Mouse (Mus musculus) frontal cortex, postnatal 25 days (tissue): ENCODE measurements around the gene Serbp1.
A peak's percentile ranks its signal among the peaks of the same experiment; 100 is the strongest.

Source experiments
- DNase-seq, 2 experiments: peaks; one replicate each; pipeline ENCODE4 v3.0.0; 2022; ENCODE audit warnings: low spot score in 2 of 2

Gene Serbp1

DNA sequence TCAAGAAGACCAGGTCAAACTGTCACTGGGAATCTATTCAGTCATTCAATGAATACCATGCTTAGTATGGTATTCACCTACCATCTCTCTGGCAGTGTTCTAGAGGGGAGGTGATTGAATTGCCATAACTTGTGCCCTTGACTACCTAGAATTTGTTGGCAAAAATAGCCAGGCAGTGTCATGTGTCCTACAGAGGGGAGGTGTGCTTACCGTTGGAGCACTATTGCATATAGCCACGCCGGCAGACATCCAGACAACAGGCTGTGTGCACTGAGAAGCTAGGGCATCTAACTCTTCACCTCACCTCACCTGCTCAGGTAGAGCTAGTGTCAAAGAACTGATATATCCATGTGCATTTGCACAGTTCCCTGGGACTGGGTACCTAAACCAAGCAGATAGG, 63.3 kb downstream of the Serbp1 start:
- DNase-seq: no peak

DNA sequence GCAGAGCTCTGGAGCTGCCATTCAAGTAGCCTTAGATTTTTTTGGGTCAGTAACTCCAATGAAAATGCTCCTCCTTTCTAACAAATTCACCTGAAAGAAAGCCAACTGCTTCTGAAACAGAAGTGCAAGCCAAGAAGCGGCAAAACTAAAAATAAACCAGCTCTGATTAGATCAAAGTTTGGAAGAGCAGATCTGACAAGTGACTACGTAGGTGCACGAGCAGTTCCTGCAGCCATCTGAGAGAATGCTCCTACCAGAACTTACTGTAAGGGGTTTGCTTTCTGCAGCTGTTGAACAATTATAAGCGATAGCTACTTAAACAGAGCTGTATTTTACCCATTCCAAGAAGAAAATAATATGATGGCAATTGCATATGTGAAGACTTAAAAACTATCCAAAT, 64.5 kb downstream of the Serbp1 start:
- DNase-seq: no peak

GRCm38 (mm10) chr6:67303210-67303609, 65.2 kb downstream of the Serbp1 start:
- no peak for DNase-seq

GRCm38 (mm10) chr6:67308994-67309393, 71.0 kb downstream of the Serbp1 start:
- no peak for DNase-seq

DNA sequence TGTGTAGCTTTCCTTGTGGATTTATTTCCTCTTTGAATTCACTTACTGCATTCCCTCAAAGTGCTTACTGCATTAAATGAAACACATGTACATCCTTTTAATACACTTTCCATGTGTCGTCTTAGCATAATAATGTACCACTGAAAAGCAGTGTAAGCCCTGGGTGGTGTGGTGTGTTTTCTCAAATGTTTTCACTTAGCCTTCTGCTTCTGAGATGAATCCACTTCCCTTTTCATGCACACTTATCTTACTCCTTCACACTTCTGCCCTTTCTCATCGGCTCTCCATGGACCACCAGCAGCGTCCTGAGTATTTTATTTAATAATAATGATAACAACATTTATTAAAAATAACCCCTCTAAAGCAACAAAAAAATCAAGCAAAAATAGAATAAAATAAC, 71.8 kb downstream of the Serbp1 start:
- DNase-seq: no peak

DNA sequence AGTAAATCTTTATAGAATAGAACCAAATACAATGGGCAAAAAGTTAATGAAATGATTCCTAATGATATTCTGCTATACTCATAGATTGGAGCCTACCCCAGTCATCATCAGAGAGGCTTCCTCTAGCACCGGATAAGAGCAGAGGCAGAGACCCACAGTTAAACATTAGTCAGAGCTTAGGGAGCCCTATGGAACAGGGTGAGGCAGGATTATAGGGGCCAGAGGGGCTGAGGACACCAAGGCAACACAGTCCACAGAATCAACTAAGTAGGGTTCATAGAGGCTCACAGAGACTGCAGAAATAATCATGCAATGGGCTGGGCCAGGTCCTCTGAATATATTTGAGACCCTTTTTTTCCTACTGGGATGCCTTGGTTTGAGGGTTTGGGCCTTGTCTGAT, 76.7 kb downstream of the Serbp1 start:
- no peak for DNase-seq

- no peak for DNase-seq
Measured at GRCm38 (mm10) chr6:67317068-67317467, 79.1 kb downstream of the Serbp1 start.

- no peak for DNase-seq
Measured at GRCm38 (mm10) chr6:67317827-67318338, 79.9 kb downstream of the Serbp1 start.

DNA sequence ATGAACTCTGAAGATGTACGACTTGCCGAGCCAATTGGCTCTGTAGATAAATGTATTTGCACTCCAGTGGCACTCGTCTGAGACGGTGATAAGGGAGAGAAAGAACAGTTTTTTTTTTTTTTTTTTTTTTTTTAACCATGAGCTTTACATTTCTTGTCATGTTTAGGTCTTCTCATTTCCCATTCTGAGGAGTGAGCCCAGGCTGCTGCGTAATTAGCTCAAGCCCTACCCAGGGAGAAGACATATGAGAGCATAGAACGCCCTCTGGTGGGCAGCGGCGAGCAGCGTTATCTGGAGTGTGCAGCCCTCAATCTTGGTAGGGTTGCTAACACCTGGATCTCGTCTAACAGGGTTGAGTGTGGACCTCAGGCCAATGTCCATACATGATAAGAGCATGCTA, 80.5 kb downstream of the Serbp1 start:
- peak; percentile 59 to 64 for DNase-seq

- DNase-seq: no peak
Measured at GRCm38 (mm10) chr6:67323788-67324187, 85.8 kb downstream of the Serbp1 start.

- no peak for DNase-seq
Measured at GRCm38 (mm10) chr6:67337943-67338342, 100.0 kb downstream of the Serbp1 start.

DNA sequence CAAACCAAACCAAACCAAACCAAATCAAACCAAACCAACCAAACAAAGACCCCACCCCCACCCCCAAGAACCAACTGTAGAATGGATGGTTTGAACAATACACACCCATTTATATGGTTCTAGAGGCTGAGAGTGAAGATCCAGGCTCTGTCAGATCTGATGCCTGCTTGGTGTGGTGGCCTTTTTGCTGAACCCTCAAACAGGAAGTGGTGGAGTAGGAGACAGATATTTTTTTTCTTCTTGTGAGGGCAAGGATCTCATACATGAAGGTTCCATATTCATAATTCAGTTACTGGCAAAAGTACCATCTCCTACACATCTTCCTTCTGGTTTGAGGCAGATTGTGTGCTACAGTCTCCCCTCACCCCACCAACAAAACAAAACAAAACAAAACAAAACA, 101.5 kb downstream of the Serbp1 start:
- no peak for DNase-seq
